Mouse (Mus musculus): Measurements from ENCODE around the gene Ilkap.

Ilkap gene

DNA sequence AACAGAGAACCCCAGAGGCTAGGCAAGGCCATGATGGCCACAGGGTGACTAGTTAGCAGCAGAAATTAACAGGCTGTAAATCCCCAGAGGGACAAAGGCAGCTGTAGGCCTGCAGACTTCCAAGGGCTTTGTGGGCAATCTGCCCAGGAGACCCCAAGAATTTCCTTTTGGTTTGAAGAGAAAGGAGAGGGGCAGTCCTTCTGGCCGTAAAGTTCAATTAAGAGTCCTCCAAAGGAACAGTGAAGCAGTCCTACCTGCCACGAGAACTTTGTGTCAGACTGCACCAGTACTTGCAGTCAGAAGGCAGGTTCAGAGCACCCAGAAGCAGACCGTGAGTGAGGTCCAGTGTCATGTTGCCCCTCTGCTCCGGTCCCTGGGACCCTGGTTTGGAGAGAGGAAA is 16.3 kb upstream of the Ilkap start:
- CTCF ChIA-PET = no interaction called here

GRCm38 (mm10) chr1:91413898-91414594 is 15.4 kb upstream of the Ilkap start, which contains the start of gene Hes6:
Gene Hes6, minus strand, starts transcription at chr1:91414038.
- CTCF ChIA-PET = no interaction called here

GRCm38 (mm10) chr1:91413536-91413897 is 14.9 kb upstream of the Ilkap start:
- CTCF ChIA-PET = no interaction called here

DNA sequence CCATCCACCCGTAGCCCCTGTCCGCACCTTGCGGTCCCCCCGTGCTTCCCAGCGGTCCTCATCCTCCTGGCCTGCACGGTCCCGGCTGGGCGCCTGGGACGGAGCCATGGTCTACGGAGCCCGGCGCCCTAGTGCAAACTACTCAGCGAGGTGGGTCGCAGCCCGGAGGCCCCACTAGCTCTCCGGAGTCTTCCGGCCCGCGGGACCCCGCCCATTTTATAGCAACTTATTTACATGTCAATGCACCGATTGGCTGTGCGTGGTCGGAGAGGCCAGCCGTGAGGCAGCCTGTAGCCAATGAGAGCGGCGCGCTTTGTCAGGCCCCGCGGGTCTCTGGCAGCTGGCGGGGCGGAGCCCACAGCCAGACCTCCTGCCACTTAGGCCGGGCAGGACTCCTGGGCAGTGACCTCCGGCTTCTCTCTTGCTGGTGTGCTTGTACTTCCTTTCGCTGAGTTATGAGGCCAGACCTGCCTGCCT is 14.5 kb upstream of the Ilkap start:
- CTCF ChIA-PET = no interaction called here

GRCm38 (mm10) chr1:91412286-91413029 is 13.8 kb upstream of the Ilkap start:
- CTCF ChIA-PET = interaction anchor here (0.6 kb wide), 2 partner anchors 23 to 215 kb away, joined by 3 read pairs; no protein-coding TSS in a partner anchor

DNA sequence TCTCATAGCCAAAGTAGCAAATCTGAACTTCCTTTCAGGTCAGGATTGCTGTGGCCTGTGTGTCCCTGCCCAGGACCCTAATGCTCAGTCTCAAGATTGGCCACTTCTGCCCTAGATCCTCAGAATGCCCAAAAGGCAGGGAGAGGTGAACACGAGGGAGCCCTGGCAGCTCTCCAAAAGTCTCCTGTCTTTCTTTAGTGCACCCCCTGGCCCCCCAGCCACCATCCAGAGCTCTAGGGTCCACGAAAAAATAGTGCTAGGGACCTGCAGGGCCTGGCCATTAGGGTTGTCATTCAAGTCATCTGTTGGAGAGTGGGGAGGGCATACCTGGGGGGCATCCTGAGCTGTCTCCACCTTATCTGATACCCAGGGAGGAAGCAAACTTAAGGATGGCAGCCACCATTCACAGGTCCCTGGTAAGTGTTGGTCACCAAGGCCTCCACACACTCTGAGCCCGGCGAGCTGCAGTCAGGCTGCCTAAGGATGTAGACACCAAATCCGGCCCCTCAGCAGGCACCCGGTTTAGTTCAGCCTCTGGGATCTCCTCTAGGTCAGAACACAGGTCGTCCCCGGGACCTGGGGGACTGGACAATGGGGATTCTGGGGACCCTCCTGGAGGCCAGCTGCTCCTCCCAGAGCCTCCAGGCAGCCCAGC is 13.1 kb upstream of the Ilkap start:
- CTCF ChIA-PET = interaction anchor here (0.6 kb wide), 2 partner anchors 24 to 127 kb away, joined by 3 to 14 read pairs; no protein-coding TSS in a partner anchor

- CTCF ChIA-PET = no interaction called here
These were observed 9.2 kb upstream of the Ilkap start for GRCm38 (mm10) chr1:91407819-91408218.

DNA sequence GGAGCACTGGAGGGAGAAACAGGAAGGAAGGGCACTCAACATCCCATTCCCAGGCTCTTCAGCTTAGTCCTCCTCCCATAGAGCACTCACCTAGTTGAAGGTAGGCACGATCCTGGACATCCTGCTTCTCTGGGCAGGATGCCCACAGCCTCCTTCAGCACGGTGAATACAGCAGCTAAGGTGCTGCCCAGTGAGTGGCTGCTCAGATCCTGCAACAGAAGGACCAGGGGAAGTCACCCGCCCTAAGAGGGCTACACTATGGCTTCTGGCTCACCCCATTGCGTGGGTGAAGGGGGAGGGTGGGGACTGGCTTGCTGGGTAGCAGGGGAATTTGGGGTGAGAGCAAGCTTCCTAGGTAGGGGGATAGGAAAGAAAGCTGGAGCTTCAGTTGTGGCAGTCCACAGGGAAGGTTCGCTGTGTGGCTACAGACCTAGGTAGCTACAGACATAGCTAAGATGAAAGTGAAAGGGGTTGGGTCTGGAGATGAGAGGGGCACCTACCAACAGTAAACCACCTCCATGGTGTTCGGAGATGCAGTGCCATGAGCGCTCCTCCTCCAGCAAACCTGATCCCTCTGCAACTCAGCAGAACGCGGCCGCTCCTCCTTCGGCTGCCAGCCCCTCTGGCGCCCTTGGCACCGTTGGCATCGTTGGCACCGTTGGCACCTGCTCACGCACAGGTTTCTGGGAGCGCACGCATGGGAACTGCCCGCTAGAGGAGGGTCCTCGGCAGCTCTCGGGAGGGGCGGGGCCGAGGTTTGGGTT is 7.0 kb upstream of the Ilkap start:
- CTCF ChIA-PET = no interaction called here

DNA sequence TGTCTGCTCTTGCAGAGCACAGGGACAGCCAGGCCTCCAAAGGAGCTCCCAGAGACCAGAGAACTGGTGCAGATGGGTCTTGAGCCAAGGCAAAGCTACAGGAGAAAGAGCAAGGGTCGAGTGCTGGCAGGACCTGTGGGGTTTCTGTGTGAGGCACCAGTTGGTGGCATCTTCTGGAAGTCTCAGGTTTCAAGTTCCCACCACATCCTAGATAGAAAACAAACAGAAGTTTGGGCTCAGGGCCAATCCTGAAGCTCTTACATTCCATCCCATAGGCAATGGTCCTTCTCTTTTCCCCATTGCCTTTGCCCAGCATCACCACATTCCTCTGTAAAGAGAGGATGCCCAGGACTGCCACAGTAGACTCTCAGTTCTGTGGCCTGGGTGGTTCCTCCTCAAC is 6.4 kb upstream of the Ilkap start:
- CTCF ChIA-PET = no interaction called here

- CTCF ChIA-PET = interaction anchor here (0.6 kb wide), 1 partner anchor 1504 kb away, joined by 4 read pairs; no protein-coding TSS in a partner anchor
These were observed 722 bp downstream of the Ilkap start for GRCm38 (mm10) chr1:91397927-91398259.

- CTCF ChIA-PET = no interaction called here
These were observed 8.2 kb downstream of the Ilkap start for GRCm38 (mm10) chr1:91390369-91390768.

DNA sequence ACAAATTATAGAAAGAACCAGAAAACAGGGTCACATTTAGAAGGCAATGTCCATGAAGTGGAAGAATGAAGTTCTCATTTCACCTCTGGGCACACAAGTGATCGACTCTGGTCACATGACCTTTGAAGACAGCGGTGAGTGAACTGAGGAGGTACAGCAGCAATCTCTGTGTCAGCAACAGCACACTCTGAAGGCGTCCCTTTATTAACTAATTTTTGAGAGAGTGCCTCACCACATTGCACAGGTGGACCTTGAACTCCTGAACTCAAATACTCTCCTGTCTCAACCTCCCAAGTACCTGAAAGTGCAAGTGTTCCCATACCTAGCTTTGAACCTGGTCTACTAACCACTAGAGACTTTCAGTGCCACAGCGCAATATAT is 17.5 kb downstream of the Ilkap start:
- CTCF ChIA-PET = no interaction called here

DNA sequence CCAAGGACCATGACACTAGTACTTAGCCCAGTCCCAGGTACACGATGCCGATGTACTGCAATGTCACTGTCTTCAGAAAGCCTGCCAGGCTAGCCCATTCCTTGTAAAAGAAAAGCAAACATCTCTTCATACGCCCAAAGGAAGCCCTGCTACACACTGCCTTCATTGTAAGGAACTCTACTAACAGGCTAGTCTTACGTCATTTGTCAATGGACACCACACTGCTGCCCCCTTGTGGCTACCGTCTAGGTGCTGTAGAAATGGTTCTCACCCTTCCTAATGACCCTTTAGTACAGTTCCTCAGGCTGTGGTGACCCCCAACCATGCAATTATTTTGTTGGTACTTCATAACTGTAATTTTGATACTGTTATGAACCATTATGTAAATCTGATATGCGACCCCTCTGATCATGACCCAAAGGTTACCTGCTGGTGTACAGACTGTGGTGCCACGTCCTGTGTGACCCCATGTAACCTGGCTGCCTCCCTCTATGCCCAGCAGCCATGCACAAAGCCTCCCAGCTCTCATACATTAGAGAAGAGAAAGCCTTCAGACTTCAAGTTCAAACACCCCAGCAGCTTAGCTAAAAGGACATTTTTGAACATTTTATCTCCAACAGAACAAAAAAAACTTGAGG is 18.0 kb downstream of the Ilkap start:
- CTCF ChIA-PET = no interaction called here

GRCm38 (mm10) chr1:91373414-91373835 is 25.2 kb downstream of the Ilkap start:
- CTCF ChIA-PET = no interaction called here

GRCm38 (mm10) chr1:91370055-91370454 is 28.6 kb downstream of the Ilkap start:
- CTCF ChIA-PET = no interaction called here

- CTCF ChIA-PET = no interaction called here
These were observed 29.2 kb downstream of the Ilkap start for GRCm38 (mm10) chr1:91369408-91369807.

GRCm38 (mm10) chr1:91367295-91367694 is 31.3 kb downstream of the Ilkap start:
- CTCF ChIA-PET = no interaction called here

GRCm38 (mm10) chr1:91366215-91367108 is 32.2 kb downstream of the Ilkap start, which contains the start of gene Erfe:
Gene Erfe, plus strand, starts transcription at chr1:91366430.
- CTCF ChIA-PET = interaction anchor here (0.7 kb wide), 1 partner anchor 898 kb away, joined by 3 read pairs; no protein-coding TSS in a partner anchor

DNA sequence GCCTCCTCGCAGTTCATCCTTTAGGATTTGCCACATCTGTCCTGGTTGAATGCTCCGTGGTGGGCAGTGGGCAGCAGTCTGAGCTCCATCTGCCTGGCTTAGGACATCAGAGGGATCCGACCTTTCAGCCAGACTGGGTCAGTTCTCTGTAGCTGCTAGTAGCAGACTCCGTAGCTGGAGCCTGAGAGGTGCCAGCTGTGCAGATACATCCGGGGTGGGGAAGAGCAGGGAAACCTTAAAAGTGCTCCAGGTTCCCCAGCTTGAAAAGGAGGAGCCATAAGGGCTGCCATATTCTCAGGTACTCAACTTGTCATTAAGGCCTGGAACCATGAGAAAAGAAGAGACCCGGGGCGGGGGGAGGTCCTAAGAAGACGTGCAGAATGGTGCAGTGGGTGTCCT is 32.8 kb downstream of the Ilkap start:
- CTCF ChIA-PET = interaction anchor here (0.7 kb wide), 2 partner anchors 57 to 898 kb away, joined by 3 read pairs; no protein-coding TSS in a partner anchor

Data from spleen, embryonic (tissue).